Mouse (Mus musculus): ENCODE measurements around the gene Gper1. TPM values are rescaled to one million over a fixed set of nuclear protein-coding genes. Genes with fewer than 3 reads are reported as not detected.

Gene Gper1
- total and polyA plus RNA-seq, 3 experiments, result 0.07 to 0.15 TPM; not detected in 1

DNA sequence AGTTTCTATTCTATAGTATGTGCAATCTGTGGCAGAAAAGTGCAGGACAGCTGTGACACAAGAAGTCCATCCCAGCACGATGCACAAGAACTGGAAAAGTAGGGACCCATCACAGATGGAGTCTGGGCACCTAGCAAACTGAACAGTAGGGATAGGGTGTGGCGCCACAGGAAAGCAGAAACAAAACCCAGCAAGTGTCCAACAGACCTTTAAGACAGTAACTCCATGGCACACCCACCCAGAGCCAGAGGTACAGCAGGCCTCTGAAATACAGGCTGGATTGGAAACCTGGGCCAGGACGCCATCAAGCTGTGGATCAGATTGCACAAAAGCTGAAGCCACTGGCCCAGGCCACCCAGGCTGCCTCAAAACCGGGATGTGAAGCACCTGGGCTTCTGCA is 20.0 kb downstream of the Gper1 start:
- H3K4me3 ChIP-seq (ENCODE audit: control insufficient read depth in 1 of 2, insufficient read depth in 1 of 2, low read depth in 2 of 2, low read length in 2 of 2), result no peak overlapping the region
- H3K27ac ChIP-seq (ENCODE audit: control insufficient read depth, low read depth, low read length), result no peak overlapping the region
- H3K9me3 ChIP-seq (replicated peaks; ENCODE audit: insufficient read depth, low read length), result no peaks in the 10 kb centered on the region
- no peaks in the 10 kb centered on the region for H3K36me3 ChIP-seq (ENCODE audit: control insufficient read depth in 1 of 2, insufficient read depth in 2 of 2, low read length in 2 of 2)
- DNase-seq (ENCODE audit: low read depth, low spot score), result no peak
- no peaks in the 10 kb centered on the region for H3K4me1 ChIP-seq (ENCODE audit: control insufficient read depth in 1 of 2, insufficient read depth in 2 of 2, low read length in 2 of 2)
- H3K9ac ChIP-seq (ENCODE audit: control insufficient read depth, low read depth, low read length, poor library complexity, severe bottlenecking), result no peak overlapping the region
- H3K79me2 ChIP-seq (ENCODE audit: control insufficient read depth, insufficient read depth, low read length, poor library complexity), result peaks cover 1% of the 10 kb centered on the region
- TF ChIP-seq ZNF384 (IDR thresholded peaks at IDR 0.05; ENCODE audit: low read depth, low read length) (no peak), TBP (IDR thresholded peaks at IDR 0.05; ENCODE audit: low read depth, low read length) (no peak), MEF2A (IDR thresholded peaks at IDR 0.05; ENCODE audit: extremely low read depth, insufficient replicate concordance, low read depth, low read length, poor library complexity, severe bottlenecking) (no peak), CTCF (IDR thresholded peaks at IDR 0.05 in 2 of 3, conservative IDR thresholded peaks at IDR 0.05 in 1 of 3; ENCODE audit: control insufficient read depth in 1 of 3, insufficient read depth in 1 of 3, low read depth in 2 of 3, low read length in 3 of 3, poor library complexity in 1 of 3, severe bottlenecking in 1 of 3) (no peak), TAL1 (IDR thresholded peaks at IDR 0.05; ENCODE audit: low read length) (no peak), USF2 (IDR thresholded peaks at IDR 0.05; ENCODE audit: borderline replicate concordance in 1 of 2, insufficient read depth in 1 of 2, low read depth in 1 of 2, low read length in 2 of 2) (no peak), MXI1 (IDR thresholded peaks at IDR 0.05; ENCODE audit: low read depth, low read length) (no peak), RCOR1 (IDR thresholded peaks at IDR 0.05; ENCODE audit: low read depth, low read length) (no peak), POLR2A (IDR thresholded peaks at IDR 0.05; ENCODE audit: control insufficient read depth in 1 of 2, insufficient read depth in 1 of 2, low read depth in 1 of 2, low read length in 2 of 2, poor library complexity in 1 of 2) (no peak), E2F4 (IDR thresholded peaks at IDR 0.05; ENCODE audit: borderline replicate concordance, low read depth, low read length) (no peak), RAD21 (IDR thresholded peaks at IDR 0.05; ENCODE audit: low read depth, low read length) (no peak), ZMIZ1 (IDR thresholded peaks at IDR 0.05; ENCODE audit: low read depth, low read length) (no peak), SMC3 (IDR thresholded peaks at IDR 0.05; ENCODE audit: low read depth, low read length) (no peak), MYC (IDR thresholded peaks at IDR 0.05; ENCODE audit: low read depth, low read length) (no peak), CHD2 (IDR thresholded peaks at IDR 0.05; ENCODE audit: low read length) (no peak), POLR2AphosphoS5 (IDR thresholded peaks at IDR 0.05; ENCODE audit: borderline replicate concordance, low read depth, low read length) (no peak), NELFE (IDR thresholded peaks at IDR 0.05; ENCODE audit: low read depth, low read length) (no peak), GABPA (IDR thresholded peaks at IDR 0.05; ENCODE audit: low read depth, low read length) (no peak), BHLHE40 (IDR thresholded peaks at IDR 0.05; ENCODE audit: borderline replicate concordance, low read depth, low read length) (no peak)
- H3K27me3 ChIP-seq (ENCODE audit: control insufficient read depth in 1 of 2, insufficient read depth in 2 of 2, low read length in 2 of 2), result no peaks in the 10 kb centered on the region

DNA sequence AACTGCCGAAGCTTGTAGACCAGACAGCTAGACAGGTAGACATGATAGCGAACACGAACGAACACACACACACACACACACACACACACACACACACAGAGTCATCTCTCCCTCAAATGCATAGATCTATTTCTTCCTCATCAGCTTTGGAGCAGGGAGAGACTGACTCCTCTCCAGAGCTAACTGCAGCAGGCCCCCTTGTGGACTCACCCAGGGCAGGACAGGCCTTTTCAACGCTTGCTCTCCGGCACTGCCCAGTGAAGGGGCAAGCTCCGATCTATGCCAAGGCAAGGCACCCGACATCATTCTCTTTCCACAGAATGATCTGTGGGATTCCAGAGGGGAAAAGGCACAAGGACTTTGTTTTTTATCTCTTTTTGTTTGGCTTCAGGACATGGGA is 22.3 kb downstream of the Gper1 start:
- H3K79me2 ChIP-seq (ENCODE audit: control insufficient read depth, insufficient read depth, low read length, poor library complexity), result no peaks in the 10 kb centered on the region; the same call in none of the 2 replicates
- no peak for TF ChIP-seq ZMIZ1 (IDR thresholded peaks at IDR 0.05; ENCODE audit: low read depth, low read length)
- no peak for TF ChIP-seq ZC3H11A (IDR thresholded peaks at IDR 0.05; ENCODE audit: low read depth, low read length)
- no peak for TF ChIP-seq EP300 (IDR thresholded peaks at IDR 0.05; ENCODE audit: low read depth in 1 of 2, low read length in 2 of 2)
- no peak for TF ChIP-seq RAD21 (IDR thresholded peaks at IDR 0.05; ENCODE audit: low read depth, low read length)
- TF ChIP-seq MAFK (IDR thresholded peaks at IDR 0.05; ENCODE audit: borderline replicate concordance, low read depth, low read length), result no peak
- no peak for TF ChIP-seq ZNF384 (IDR thresholded peaks at IDR 0.05; ENCODE audit: low read depth, low read length)
- DNase-seq (ENCODE audit: low read depth, low spot score), result no peak
- H3K9me3 ChIP-seq (replicated peaks; ENCODE audit: insufficient read depth, low read length), result no peaks in the 10 kb centered on the region
- H3K27me3 ChIP-seq (ENCODE audit: control insufficient read depth in 1 of 2, insufficient read depth in 2 of 2, low read length in 2 of 2), result no peaks in the 10 kb centered on the region
- H3K36me3 ChIP-seq (ENCODE audit: control insufficient read depth in 1 of 2, insufficient read depth in 2 of 2, low read length in 2 of 2), result no peaks in the 10 kb centered on the region
- no peaks in the 10 kb centered on the region for H3K4me1 ChIP-seq (ENCODE audit: control insufficient read depth in 1 of 2, insufficient read depth in 2 of 2, low read length in 2 of 2)
- H3K27ac ChIP-seq (ENCODE audit: control insufficient read depth, low read depth, low read length), result no peak overlapping the region
- H3K4me3 ChIP-seq (ENCODE audit: control insufficient read depth in 1 of 2, insufficient read depth in 1 of 2, low read depth in 2 of 2, low read length in 2 of 2), result no peak overlapping the region
- no peak overlapping the region for H3K9ac ChIP-seq (ENCODE audit: control insufficient read depth, low read depth, low read length, poor library complexity, severe bottlenecking)
